In the genomic region with DNA sequence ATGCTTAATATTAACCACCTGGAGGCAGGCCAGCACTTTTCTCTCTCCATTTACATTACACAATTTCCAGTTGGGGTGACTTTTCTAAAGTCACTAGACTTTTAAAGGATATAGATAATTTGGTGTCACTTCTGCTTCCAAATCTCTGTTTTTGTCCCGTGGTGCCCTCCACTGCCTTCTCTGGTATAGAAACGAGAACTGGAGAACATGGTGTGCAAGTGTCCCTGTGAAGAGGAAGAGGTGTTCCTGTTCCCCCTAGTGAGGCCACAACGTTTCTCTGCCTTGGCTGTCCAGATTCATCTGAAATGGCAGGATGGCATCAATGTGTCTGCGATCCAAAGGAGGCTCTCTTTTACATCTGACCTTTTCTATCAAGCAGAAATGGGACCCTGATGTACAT, we compare ENCODE assay signal across 20 mouse cellular contexts.
DNase-seq lines count a peak whose midpoint lies in the region; ATAC-seq lines count a peak whose summit lies in the region.
"Had no signal": no experiment of that assay in that cellular context is flagged by ENCODE, and none has a peak within 500 bp of the region (broad histone marks: within the 10 kb centered on the region; RNA-seq: fewer than 3 reads in every experiment).

No protein-coding gene starts in this region.

- ATAC-seq in common myeloid progenitor, adult 5-6 weeks (replicated peaks; ENCODE audit: low read depth, poor library complexity, severe bottlenecking): peak; percentile 71
- ATAC-seq in granulocyte monocyte progenitor cell, adult 5-6 weeks (replicated peaks; ENCODE audit: poor library complexity, severe bottlenecking): peak; percentile 84
- ATAC-seq in megakaryocyte, adult 5-6 weeks (ENCODE audit: poor library complexity, severe bottlenecking): peak; percentile 68
- ATAC-seq in megakaryocyte progenitor cell, adult 5-6 weeks (replicated peaks; ENCODE audit: poor library complexity): peak; percentile 91
- no peak for ATAC-seq in frontal cortex, adult (ENCODE audit: low TSS enrichment)
- ATAC-seq: activated CD4-positive, CD25-positive, alpha-beta regulatory T cell, adult 4 months; CD4-positive, CD25-positive, alpha-beta regulatory T cell, adult 4 months; Patski had no signal

- no peak for DNase-seq in ovary, postnatal 14 days (ENCODE audit: low spot score)
- no peak for DNase-seq in lung, postnatal 10 days
- no peak for DNase-seq in frontal cortex, adult 2 months (ENCODE audit: extremely low spot score in 1 of 2, low spot score in 1 of 2)
- DNase-seq: adrenal gland, adult 2 months; adrenal gland, adult 8-10 months; adrenal gland, postnatal 10 days; adrenal gland, postnatal 14 days; adrenal gland, postnatal 25 days; adrenal gland, postnatal 36 days; B cell, adult 2 months; cerebellum, adult 11 months; cerebellum, adult 11-12 months had no signal
